Mouse (Mus musculus): ENCODE data around the gene Cobl. TPM values are rescaled to one million over a fixed set of nuclear protein-coding genes. Genes with fewer than 3 reads are reported as not detected.

Gene Cobl
- polyA plus RNA-seq, 1 experiment from 2014 or later, result 4.6 TPM

DNA sequence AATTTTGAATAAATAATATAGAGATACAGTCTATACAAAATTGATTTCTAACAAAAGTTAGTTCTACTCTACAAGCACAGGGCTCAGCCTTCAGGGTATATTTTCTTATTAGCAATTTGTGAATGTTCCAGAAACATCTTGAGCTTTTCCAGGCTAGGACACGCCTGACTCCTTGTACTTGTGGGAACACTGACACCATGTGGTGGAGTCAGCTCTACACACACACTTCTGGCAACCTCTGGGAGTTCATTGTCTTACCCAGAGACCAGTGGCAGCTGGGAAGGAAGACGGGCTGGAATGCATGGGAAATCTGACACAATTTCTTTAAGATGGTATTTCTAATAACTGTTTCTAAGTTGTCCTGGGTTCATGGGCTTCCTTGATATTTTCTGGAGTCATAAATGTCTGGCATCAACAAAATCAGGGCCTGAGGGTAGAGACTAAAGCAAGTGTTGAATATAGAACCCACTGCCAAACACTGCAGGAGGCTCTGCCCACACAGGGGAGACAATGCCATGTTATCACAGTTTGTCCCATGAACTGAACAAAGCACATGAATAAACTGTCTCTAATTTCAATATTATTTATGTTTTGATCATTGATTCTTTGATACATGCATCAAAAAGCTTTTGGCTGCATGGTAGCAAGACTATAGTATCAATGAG lies 105.3 kb downstream of the Cobl start:
- DNase-seq (ENCODE audit: low spot score) (peak; percentile 80), ATAC-seq (peak; percentile 91; the same call in 1 of the 2 replicates)
- H3K4me1 ChIP-seq (ENCODE audit: control insufficient read depth, insufficient read depth, low read length), result no peaks in the 10 kb centered on the region
- H3K4me3 ChIP-seq (ENCODE audit: low read depth, low read length), result no peak overlapping the region
- WGBS, result 14% methylated on average over 2 of the region's 2 CpGs
- H3K4me2 ChIP-seq (ENCODE audit: low read length), result no peak overlapping the region
- no peaks in the 10 kb centered on the region for H3K27me3 ChIP-seq (replicated peaks; ENCODE audit: control insufficient read depth, insufficient read depth, low read length)
- H3K9me3 ChIP-seq (replicated peaks; ENCODE audit: control insufficient read depth, low read length), result no peaks in the 10 kb centered on the region
- no peaks in the 10 kb centered on the region for H3K36me3 ChIP-seq (ENCODE audit: control insufficient read depth, insufficient read depth, low read length)
- no peak overlapping the region for H3K27ac ChIP-seq (ENCODE audit: low read depth, low read length)
- no peak overlapping the region for H3K9ac ChIP-seq (ENCODE audit: low read length)

DNA sequence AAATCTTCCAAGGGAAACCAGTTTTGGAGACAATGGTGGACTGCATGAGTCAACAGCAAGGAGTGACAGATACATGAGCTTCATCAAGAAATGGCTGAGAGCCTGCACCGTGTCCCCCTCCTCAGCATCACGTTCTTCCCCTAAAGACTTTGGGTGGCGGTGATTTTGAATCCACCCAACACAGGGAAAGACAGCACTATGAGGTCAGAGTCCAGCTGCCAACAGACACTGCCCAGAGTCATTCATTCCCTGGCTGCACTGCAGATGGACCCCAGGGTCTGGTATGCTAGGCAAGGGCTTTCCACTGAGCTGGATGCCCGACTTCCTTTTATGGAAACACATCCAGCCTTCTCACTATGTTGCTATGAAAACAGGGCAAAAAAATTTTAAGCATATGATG lies 106.2 kb downstream of the Cobl start:
- DNase-seq (ENCODE audit: low spot score), result no peak
- no peak overlapping the region for H3K27ac ChIP-seq (ENCODE audit: low read depth, low read length)
- no peak overlapping the region for H3K9ac ChIP-seq (ENCODE audit: low read length)
- no peak overlapping the region for H3K4me2 ChIP-seq (ENCODE audit: low read length)
- no peak overlapping the region for H3K4me3 ChIP-seq (ENCODE audit: low read depth, low read length)
- H3K36me3 ChIP-seq (ENCODE audit: control insufficient read depth, insufficient read depth, low read length), result no peaks in the 10 kb centered on the region
- no peaks in the 10 kb centered on the region for H3K4me1 ChIP-seq (ENCODE audit: control insufficient read depth, insufficient read depth, low read length)
- H3K27me3 ChIP-seq (replicated peaks; ENCODE audit: control insufficient read depth, insufficient read depth, low read length), result no peaks in the 10 kb centered on the region
- 80% methylated on average over 4 of the region's 4 CpGs for WGBS
- no peaks in the 10 kb centered on the region for H3K9me3 ChIP-seq (replicated peaks; ENCODE audit: control insufficient read depth, low read length)
- ATAC-seq, result no peak

DNA sequence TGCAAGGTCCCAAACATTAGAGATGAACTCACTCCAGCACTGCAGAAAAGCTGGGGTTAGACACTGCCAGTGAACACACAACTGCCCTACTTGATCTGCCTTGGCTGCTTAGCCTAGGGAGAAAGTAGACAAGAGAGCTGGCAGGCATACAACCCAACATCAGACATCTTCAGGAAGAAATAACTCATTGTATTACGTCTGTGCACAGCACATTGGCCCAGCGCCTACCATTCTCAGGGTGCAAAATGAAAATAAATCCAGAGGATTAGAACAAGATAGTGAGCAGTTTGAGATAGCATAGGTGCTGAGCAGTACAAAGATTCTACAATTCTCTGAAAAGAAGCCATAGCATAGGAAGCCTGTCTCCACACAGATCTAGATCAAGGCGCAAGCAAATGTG lies 109.1 kb downstream of the Cobl start:
- 87% methylated on average over 3 of the region's 3 CpGs for WGBS
- no peak for DNase-seq (ENCODE audit: low spot score)
- no peaks in the 10 kb centered on the region for H3K27me3 ChIP-seq (replicated peaks; ENCODE audit: control insufficient read depth, insufficient read depth, low read length)
- no peaks in the 10 kb centered on the region for H3K36me3 ChIP-seq (ENCODE audit: control insufficient read depth, insufficient read depth, low read length)
- H3K9ac ChIP-seq (ENCODE audit: low read length), result no peak overlapping the region
- H3K4me2 ChIP-seq (ENCODE audit: low read length), result no peak overlapping the region
- no peak overlapping the region for H3K27ac ChIP-seq (ENCODE audit: low read depth, low read length)
- H3K9me3 ChIP-seq (replicated peaks; ENCODE audit: control insufficient read depth, low read length), result no peaks in the 10 kb centered on the region
- H3K4me3 ChIP-seq (ENCODE audit: low read depth, low read length), result no peak overlapping the region
- peaks cover 9% of the 10 kb centered on the region for H3K4me1 ChIP-seq (ENCODE audit: control insufficient read depth, insufficient read depth, low read length)
- no peak for ATAC-seq

DNA sequence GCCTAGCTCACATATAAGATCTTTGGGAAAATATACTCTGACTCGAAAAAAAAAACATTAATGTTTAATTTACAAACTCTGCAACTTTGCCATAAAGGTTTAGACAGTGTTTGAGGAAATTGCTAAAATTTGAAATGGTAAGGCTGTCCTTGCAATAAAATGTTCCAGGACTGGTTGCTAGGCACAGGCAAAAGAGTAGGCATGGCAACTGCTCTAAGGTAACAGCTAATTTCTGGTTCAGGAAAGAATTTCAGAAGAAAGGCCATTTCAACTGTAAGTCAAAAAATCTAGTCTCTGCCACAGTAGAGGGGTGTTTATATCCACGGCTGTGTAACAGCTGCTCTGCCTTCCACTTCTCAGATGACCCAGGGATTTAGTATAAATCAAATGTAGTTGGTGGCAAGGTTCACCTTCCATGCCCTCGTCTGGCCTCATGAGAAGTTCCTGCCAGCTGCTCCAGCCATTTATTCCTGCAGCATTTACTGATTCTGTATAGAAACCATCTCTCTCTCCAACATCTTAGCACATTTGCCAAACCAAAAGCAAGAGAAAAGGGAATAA lies 113.7 kb downstream of the Cobl start:
- WGBS, result 60% methylated on average over 3 of the region's 3 CpGs
- no peak overlapping the region for H3K9ac ChIP-seq (ENCODE audit: low read length)
- no peak for ATAC-seq
- H3K36me3 ChIP-seq (ENCODE audit: control insufficient read depth, insufficient read depth, low read length), result no peaks in the 10 kb centered on the region
- H3K4me2 ChIP-seq (ENCODE audit: low read length), result no peak overlapping the region
- no peaks in the 10 kb centered on the region for H3K27me3 ChIP-seq (replicated peaks; ENCODE audit: control insufficient read depth, insufficient read depth, low read length)
- H3K4me3 ChIP-seq (ENCODE audit: low read depth, low read length), result no peak overlapping the region
- H3K27ac ChIP-seq (ENCODE audit: low read depth, low read length), result no peak overlapping the region
- DNase-seq (ENCODE audit: low spot score), result no peak
- no peaks in the 10 kb centered on the region for H3K9me3 ChIP-seq (replicated peaks; ENCODE audit: control insufficient read depth, low read length)
- peaks cover 9% of the 10 kb centered on the region for H3K4me1 ChIP-seq (ENCODE audit: control insufficient read depth, insufficient read depth, low read length)

DNA sequence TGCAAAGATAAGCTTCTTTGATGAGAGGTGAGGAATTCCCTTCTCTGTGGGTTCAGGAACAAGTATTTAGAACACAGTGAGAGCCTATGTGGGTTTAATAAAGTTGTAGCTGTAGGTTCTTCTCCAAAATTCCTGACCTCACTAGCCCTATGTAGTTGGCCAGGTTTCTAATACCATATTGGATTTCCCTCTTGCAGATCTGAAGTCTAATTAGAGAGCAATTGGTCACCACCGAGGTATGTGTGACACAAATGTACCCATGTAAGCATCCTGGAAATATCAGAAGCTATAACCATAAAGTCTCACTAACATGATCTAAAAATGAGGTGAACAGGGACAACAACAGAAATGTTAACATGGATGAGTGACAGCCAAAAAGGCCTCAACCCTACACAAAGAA lies 114.7 kb downstream of the Cobl start:
- ATAC-seq, result no peak
- Histone ChIP-seq H3K4me2 (ENCODE audit: low read length) (no peak overlapping the region), H3K4me1 (ENCODE audit: control insufficient read depth, insufficient read depth, low read length) (peaks cover 9% of the 10 kb centered on the region), H3K9ac (ENCODE audit: low read length) (no peak overlapping the region), H3K4me3 (ENCODE audit: low read depth, low read length) (no peak overlapping the region), H3K36me3 (ENCODE audit: control insufficient read depth, insufficient read depth, low read length) (no peaks in the 10 kb centered on the region), H3K9me3 (replicated peaks; ENCODE audit: control insufficient read depth, low read length) (no peaks in the 10 kb centered on the region), H3K27ac (ENCODE audit: low read depth, low read length) (no peak overlapping the region), H3K27me3 (replicated peaks; ENCODE audit: control insufficient read depth, insufficient read depth, low read length) (no peaks in the 10 kb centered on the region)
- DNase-seq (ENCODE audit: low spot score), result no peak
- 85% methylated on average over 1 of the region's 1 CpGs for WGBS

DNA sequence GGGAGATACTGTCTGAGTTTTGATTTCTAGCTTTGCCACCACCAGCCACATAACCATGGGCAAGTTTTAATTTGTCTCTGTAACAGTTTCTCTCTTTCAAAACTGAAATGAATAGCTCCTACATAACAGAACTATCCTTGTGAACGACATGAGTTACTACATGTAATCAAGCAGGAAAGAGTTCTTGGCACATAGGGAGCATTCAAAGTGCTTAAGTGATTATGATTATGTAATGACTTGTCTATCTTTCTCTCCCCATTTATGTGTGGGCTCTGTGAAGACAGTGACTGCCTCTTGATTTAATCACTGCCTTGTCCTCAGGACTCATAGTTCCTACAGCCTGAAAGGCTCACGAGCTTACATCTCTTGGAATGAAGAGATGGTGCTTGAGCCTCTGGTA lies 118.3 kb downstream of the Cobl start:
- no peaks in the 10 kb centered on the region for H3K9me3 ChIP-seq (replicated peaks; ENCODE audit: control insufficient read depth, low read length)
- DNase-seq (ENCODE audit: low spot score) (no peak), ATAC-seq (no peak)
- peaks cover 5% of the 10 kb centered on the region for H3K4me1 ChIP-seq (ENCODE audit: control insufficient read depth, insufficient read depth, low read length)
- H3K27ac ChIP-seq (ENCODE audit: low read depth, low read length), result no peak overlapping the region
- WGBS, result 76% methylated on average over 2 of the region's 2 CpGs
- H3K27me3 ChIP-seq (replicated peaks; ENCODE audit: control insufficient read depth, insufficient read depth, low read length), result no peaks in the 10 kb centered on the region
- H3K36me3 ChIP-seq (ENCODE audit: control insufficient read depth, insufficient read depth, low read length), result no peaks in the 10 kb centered on the region
- H3K9ac ChIP-seq (ENCODE audit: low read length), result no peak overlapping the region
- no peak overlapping the region for H3K4me2 ChIP-seq (ENCODE audit: low read length)
- H3K4me3 ChIP-seq (ENCODE audit: low read depth, low read length), result no peak overlapping the region

DNA sequence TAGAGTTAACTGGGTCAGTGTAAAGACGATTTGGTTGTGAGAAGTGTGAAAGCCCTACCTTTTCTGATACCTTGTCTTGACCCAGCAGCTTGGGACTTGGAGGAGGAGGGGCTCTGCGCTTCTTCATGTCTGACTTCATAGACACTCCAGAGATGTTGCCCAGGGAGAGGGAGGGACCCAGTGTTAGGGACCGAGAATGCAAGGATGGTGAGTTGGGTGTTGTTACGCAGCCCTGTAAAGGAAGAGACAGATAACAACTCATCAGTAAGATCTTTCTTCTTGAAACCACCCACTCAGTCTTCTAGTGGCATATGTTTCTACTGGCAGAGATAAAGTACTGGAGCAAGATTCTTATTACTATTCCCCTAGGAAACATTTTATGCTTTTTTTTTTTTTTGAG lies 121.1 kb downstream of the Cobl start:
- H3K27me3 ChIP-seq (replicated peaks; ENCODE audit: control insufficient read depth, insufficient read depth, low read length), result no peaks in the 10 kb centered on the region
- no peaks in the 10 kb centered on the region for H3K4me1 ChIP-seq (ENCODE audit: control insufficient read depth, insufficient read depth, low read length)
- DNase-seq (ENCODE audit: low spot score) (no peak), ATAC-seq (no peak)
- H3K36me3 ChIP-seq (ENCODE audit: control insufficient read depth, insufficient read depth, low read length), result no peaks in the 10 kb centered on the region
- H3K4me2 ChIP-seq (ENCODE audit: low read length), result no peak overlapping the region
- no peak overlapping the region for H3K4me3 ChIP-seq (ENCODE audit: low read depth, low read length)
- 89% methylated on average over 4 of the region's 4 CpGs for WGBS
- no peak overlapping the region for H3K27ac ChIP-seq (ENCODE audit: low read depth, low read length)
- H3K9me3 ChIP-seq (replicated peaks; ENCODE audit: control insufficient read depth, low read length), result no peaks in the 10 kb centered on the region
- H3K9ac ChIP-seq (ENCODE audit: low read length), result no peak overlapping the region

DNA sequence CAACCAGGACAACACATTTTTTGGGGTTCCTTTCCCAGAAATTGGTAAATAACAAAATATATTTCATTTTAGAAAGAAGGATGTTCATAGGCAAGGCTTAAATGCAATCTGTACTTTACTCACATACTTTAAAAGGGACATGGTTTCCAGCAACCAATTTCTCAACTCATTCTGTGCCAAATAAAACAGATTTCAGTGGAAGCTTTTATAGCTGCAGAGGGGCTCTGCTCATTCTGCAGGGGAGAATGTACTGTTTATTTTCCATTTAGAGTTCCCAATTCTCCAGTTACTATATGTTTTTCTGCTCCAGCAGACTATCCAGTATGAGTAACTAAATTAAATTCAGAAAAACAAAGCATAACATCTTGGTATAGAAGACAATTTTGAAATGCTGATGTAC lies 124.1 kb downstream of the Cobl start:
- Histone ChIP-seq H3K27me3 (replicated peaks; ENCODE audit: control insufficient read depth, insufficient read depth, low read length) (no peaks in the 10 kb centered on the region), H3K9ac (ENCODE audit: low read length) (no peak overlapping the region), H3K9me3 (replicated peaks; ENCODE audit: control insufficient read depth, low read length) (no peaks in the 10 kb centered on the region), H3K36me3 (ENCODE audit: control insufficient read depth, insufficient read depth, low read length) (no peaks in the 10 kb centered on the region), H3K4me3 (ENCODE audit: low read depth, low read length) (no peak overlapping the region), H3K27ac (ENCODE audit: low read depth, low read length) (no peak overlapping the region), H3K4me2 (ENCODE audit: low read length) (no peak overlapping the region), H3K4me1 (ENCODE audit: control insufficient read depth, insufficient read depth, low read length) (no peaks in the 10 kb centered on the region)
- peak; percentile 29 for DNase-seq (ENCODE audit: low spot score)
- no peak for ATAC-seq

DNA sequence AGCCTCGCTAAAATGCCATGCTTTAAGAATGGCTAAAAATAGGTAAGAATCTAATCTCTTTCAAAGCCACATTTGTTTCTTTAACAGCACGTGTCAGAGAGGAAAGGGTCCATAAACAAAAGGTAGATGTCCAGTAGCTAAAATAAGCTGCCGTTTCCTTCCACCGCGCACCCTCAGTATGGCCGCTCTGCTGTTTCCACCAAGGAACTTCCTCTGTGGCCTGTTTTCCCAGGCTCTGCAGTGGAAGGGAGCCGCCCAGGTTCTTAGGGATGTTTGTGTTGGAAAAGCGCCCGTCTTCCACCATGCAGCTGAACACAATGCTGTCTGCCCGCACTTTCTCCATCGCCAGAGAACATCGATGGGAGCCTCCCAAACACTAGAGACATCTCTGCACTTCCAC lies 128.6 kb downstream of the Cobl start:
- ATAC-seq, result no peak
- H3K4me1 ChIP-seq (ENCODE audit: control insufficient read depth, insufficient read depth, low read length), result 0 out of 2 replicates have a peak, but pooled peaks cover 2% of the 10 kb centered on the region
- H3K4me2 ChIP-seq (ENCODE audit: low read length), result no peak overlapping the region
- H3K27ac ChIP-seq (ENCODE audit: low read depth, low read length), result no peak overlapping the region
- no peak overlapping the region for H3K4me3 ChIP-seq (ENCODE audit: low read depth, low read length)
- H3K27me3 ChIP-seq (replicated peaks; ENCODE audit: control insufficient read depth, insufficient read depth, low read length), result no peaks in the 10 kb centered on the region
- H3K36me3 ChIP-seq (ENCODE audit: control insufficient read depth, insufficient read depth, low read length), result no peaks in the 10 kb centered on the region
- 75% methylated on average over 12 of the region's 12 CpGs for WGBS
- no peak for DNase-seq (ENCODE audit: low spot score)
- no peak overlapping the region for H3K9ac ChIP-seq (ENCODE audit: low read length)
- H3K9me3 ChIP-seq (replicated peaks; ENCODE audit: control insufficient read depth, low read length), result no peaks in the 10 kb centered on the region
